Mouse (Mus musculus): ENCODE measurements around the gene Gcgr. TPM values are rescaled to one million over a fixed set of nuclear protein-coding genes. Genes with fewer than 3 reads are reported as not detected.

Gene Gcgr
- total RNA-seq (2014; rRNA removed) (not detected in 2 replicates), polyA plus RNA-seq (2015; fragmentation: Nextera tagmentation; extraction: Ambion mirVana) (0.09 and 0.22 TPM in 2 replicates)

DNA sequence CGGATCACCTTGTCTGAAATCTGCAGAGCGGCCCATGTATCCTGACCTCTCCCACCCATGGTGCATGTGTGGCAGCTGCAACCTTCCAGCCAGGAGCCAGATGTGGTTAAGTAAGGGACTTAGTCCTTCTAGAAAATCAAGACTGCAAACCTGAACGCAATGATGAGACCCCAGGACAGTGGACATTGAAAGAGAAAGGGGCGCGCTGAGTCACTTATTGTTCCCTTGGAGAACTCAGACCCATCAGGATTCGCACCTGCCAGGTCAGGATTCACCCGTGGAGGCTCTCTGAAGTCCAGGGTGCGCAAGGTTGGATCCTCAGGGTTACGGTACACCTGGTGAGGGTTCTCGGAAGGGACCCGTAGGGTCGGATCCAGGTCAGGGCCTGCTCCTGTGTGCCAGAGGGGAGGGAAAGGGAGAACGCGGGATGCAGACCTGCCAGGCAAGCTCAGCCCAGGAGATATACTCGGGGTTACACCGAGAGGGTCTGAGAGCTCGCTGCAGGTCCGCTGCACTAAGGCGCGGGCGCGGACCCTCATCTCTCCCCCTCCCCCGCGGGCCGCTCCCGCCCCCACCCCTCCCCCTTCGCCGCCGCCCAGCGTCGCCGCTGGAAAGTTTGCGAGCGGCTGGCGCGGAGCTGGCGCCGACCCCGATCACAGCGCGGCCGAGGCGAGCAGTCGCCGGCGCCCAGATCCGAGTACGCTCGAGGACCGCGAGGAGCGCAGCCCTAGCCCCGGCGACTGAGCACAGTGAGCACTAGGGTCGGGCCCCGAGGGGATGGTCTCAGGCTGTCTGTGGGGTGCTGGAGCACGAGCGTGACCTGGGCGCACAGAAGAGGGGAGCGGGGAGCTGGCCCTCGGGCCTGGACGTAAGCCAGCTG lies at the start of gene Gcgr:
Gcgr (plus strand) TSS at position 615 of the 880 bp plus-strand sequence.
- Histone ChIP-seq H3K27ac (ENCODE audit: low read depth, low read length) (no peak within 1 kb of the TSS), H3K4me3 (ENCODE audit: low read depth, low read length) (peak within 1 kb of the TSS; percentile 28), H3K4me2 (ENCODE audit: low read depth) (peak within 1 kb of the TSS; percentile 53), H3K4me1 (ENCODE audit: insufficient read depth) (no peaks in the 10 kb centered on the region), H3K36me3 (ENCODE audit: insufficient read depth) (no peaks in the 10 kb centered on the region), H3K9ac (peak within 1 kb of the TSS; percentile 35), H3K27me3 (ENCODE audit: insufficient read depth, low read length) (peaks cover 41% of the 10 kb centered on the region), H3K9me3 (ENCODE audit: low read length) (no peaks in the 10 kb centered on the region)
- TF ChIP-seq CTCF (IDR thresholded peaks at IDR 0.05; ENCODE audit: low read depth): no peak
- ATAC-seq (no peak), DNase-seq (no peak)
- WGBS: 7% methylated on average over 51 of the region's 62 CpGs

DNA sequence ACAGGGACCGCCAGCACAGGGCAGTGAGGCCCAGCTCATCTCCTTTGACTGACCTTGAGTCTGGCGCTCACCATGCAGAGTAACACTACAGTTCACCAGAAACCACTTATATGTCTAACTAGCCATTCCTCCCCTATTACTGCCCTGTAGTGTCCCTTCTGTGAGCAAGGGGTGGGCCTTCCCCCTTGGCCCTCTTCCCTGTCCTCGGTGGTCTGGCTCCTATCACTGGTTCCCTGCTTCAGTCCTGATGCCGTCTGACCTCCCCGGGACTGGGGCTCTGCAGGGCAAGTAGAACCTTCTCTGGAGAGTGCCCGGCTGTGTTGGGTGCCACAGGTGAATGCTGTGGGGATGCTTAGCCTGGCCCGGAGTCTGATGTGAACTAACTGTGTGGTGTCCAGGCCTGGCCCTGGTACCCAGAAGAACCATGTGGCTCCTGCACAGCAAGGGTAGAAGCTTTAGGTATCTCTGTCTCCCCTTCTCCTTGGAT lies 47.0 kb upstream of the Gcgr start:
- no peak for DNase-seq
- H3K27me3 ChIP-seq (ENCODE audit: insufficient read depth, low read length): no peaks in the 10 kb centered on the region
- peak overlapping the region; percentile 78; the same call in 1 of the 2 replicates for H3K4me2 ChIP-seq (ENCODE audit: low read depth)
- H3K36me3 ChIP-seq (ENCODE audit: insufficient read depth): peaks cover 65% of the 10 kb centered on the region
- peak overlapping the region; percentile 88 for H3K27ac ChIP-seq (ENCODE audit: low read depth, low read length)
- no peak for TF ChIP-seq CTCF (IDR thresholded peaks at IDR 0.05; ENCODE audit: low read depth)
- H3K9ac ChIP-seq: no peak overlapping the region
- H3K4me3 ChIP-seq (ENCODE audit: low read depth, low read length): no peak overlapping the region
- H3K9me3 ChIP-seq (ENCODE audit: low read length): no peaks in the 10 kb centered on the region
- ATAC-seq: no peak
- 0 out of 2 replicates have a peak, but pooled peaks cover 14% of the 10 kb centered on the region for H3K4me1 ChIP-seq (ENCODE audit: insufficient read depth)
- WGBS: 86% methylated on average over 7 of the region's 7 CpGs

DNA sequence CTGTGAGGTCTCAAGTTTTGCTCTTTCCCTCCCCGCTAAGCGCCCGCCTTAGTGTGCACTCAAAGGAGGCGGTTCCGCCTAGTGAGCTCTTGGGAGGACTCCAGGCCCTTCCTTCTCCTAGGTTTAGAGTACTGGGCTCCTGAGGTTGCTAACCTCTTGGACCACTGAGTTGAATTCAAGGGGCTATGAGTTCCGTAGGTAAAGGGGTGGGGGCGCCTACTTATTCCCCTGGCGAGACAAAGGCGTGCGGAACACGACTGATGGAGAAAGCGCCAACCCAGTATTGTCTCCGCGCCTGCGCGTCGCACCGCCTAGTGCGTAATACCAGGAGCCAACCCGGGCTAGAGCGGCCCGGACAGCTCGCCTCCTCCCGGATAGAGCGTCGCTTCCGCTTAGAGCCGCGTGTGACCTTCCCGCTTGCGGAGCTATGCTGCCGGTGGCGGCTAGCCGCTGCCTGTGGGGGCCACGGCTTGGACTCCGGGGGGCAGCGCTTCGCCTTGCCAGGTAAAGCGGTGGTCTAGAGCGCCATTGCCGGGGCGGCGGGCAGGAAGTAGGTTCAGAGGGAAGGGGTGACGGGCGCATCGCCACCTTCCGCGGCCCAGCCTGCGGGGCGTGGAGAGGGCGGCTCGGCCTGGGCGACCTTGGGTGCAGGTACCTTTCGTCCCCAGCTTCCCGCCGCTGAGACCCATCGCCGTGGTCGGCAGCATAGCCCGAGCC lies 46.1 kb upstream of the Gcgr start, which contains the start of gene Mrpl12:
Mrpl12 (plus strand) TSS at position 349 of the 717 bp plus-strand sequence.
- Histone ChIP-seq H3K36me3 (ENCODE audit: insufficient read depth) (peaks cover 63% of the 10 kb centered on the region), H3K4me3 (ENCODE audit: low read depth, low read length) (peak within 1 kb of the TSS; percentile 85), H3K27ac (ENCODE audit: low read depth, low read length) (peak within 1 kb of the TSS; percentile 88), H3K9ac (peak within 1 kb of the TSS; percentile 88), H3K9me3 (ENCODE audit: low read length) (no peaks in the 10 kb centered on the region), H3K4me2 (ENCODE audit: low read depth) (peak within 1 kb of the TSS; percentile 78), H3K4me1 (ENCODE audit: insufficient read depth) (0 out of 2 replicates have a peak, but pooled peaks cover 14% of the 10 kb centered on the region), H3K27me3 (ENCODE audit: insufficient read depth, low read length) (no peaks in the 10 kb centered on the region)
- under 1% methylated on average over 60 of the region's 60 CpGs for WGBS
- peak; percentile 99 for ATAC-seq
- 0 out of 2 replicates have a peak, but pooled peaks have one; percentile 7 for TF ChIP-seq CTCF (IDR thresholded peaks at IDR 0.05; ENCODE audit: low read depth)
- peak; percentile 98 for DNase-seq

DNA sequence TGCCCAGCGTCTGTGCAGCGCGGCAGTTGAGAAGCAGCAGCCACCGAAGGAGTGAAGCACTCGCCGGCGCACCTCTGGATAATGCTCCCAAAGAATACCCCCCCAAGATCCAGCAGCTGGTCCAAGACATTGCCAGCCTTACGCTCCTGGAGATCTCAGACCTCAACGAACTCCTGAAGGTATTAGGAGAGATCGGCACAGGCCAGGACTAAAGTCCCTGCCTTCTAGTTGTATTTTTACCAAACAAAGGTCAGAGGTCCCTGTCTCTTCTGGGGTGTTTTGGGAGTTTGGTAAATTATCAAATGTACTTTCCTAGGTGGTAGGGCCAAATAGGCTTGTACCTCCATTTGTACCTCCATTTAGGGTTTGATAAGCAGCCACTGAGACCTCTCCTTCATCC lies 45.2 kb upstream of the Gcgr start:
- TF ChIP-seq CTCF (IDR thresholded peaks at IDR 0.05; ENCODE audit: low read depth): no peak
- ATAC-seq (no peak), DNase-seq (no peak)
- Histone ChIP-seq H3K27ac (ENCODE audit: low read depth, low read length) (peak overlapping the region; percentile 88), H3K4me3 (ENCODE audit: low read depth, low read length) (peak overlapping the region; percentile 85), H3K9me3 (ENCODE audit: low read length) (no peaks in the 10 kb centered on the region), H3K4me1 (ENCODE audit: insufficient read depth) (0 out of 2 replicates have a peak, but pooled peaks cover 14% of the 10 kb centered on the region), H3K9ac (peak overlapping the region; percentile 88), H3K27me3 (ENCODE audit: insufficient read depth, low read length) (no peaks in the 10 kb centered on the region), H3K4me2 (ENCODE audit: low read depth) (peak overlapping the region; percentile 78), H3K36me3 (ENCODE audit: insufficient read depth) (peaks cover 63% of the 10 kb centered on the region)
- 10% methylated on average over 10 of the region's 10 CpGs for WGBS

DNA sequence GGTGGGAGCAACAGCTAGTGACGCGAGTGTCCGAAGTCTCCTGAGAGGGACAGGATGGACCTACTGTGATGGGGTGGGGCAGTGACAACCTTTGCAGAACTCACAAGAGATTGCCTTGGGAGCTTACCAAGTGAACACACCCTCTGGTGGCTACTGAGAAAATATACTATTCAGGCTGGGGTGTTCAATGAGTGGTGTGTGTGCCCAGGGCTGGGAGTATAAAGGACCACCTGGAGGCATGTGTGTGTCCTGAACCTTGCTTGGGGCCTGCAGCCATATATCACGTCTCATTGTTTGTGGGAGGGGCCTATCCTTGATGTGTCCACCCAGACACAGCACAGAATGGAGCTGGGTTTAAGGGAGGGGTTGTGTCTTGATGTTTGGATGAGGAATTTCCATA lies 42.0 kb upstream of the Gcgr start:
- Histone ChIP-seq H3K27ac (ENCODE audit: low read depth, low read length) (no peak overlapping the region), H3K9ac (no peak overlapping the region), H3K27me3 (ENCODE audit: insufficient read depth, low read length) (no peaks in the 10 kb centered on the region), H3K36me3 (ENCODE audit: insufficient read depth) (peaks cover 32% of the 10 kb centered on the region), H3K9me3 (ENCODE audit: low read length) (no peaks in the 10 kb centered on the region), H3K4me1 (ENCODE audit: insufficient read depth) (peaks cover 31% of the 10 kb centered on the region), H3K4me3 (ENCODE audit: low read depth, low read length) (no peak overlapping the region), H3K4me2 (ENCODE audit: low read depth) (no peak overlapping the region)
- 77% methylated on average over 4 of the region's 4 CpGs for WGBS
- DNase-seq: no peak
- no peak; the same call in 1 of the 2 replicates for TF ChIP-seq CTCF (IDR thresholded peaks at IDR 0.05; ENCODE audit: low read depth)
- ATAC-seq: no peak

DNA sequence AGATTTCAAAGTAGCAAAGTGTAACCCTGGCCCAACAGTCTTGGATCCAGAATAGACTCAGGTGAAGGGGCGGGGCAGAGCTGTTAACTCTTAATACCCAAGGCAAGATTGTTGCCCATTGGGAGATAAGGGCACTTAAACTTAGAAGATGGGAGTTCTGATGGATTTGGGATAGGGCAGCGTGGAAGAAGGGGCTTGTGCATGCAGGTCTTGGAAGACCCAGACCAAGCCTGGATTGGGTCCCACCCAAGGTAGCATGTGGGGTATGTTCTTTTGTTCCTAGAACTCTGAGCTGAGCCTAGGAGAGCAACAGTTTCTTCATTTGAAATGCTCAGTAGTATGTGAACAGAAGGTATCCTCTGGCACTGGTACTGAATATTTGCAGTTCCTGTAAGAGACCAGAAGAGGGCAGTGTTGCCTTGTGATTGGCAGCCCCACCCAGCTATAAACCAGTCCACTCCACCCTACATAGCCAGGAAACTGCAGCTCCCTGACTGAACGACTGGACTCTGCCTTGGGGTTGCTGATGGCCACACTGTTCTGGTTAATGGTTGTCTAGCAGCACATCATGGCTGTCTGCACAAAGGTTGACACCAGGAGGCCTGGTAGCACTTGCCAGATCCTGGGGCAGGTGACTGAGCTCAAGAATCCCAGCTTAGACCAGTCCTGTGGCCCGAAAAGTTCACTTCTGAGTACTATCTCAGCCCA lies 41.3 kb upstream of the Gcgr start:
- H3K4me3 ChIP-seq (ENCODE audit: low read depth, low read length): no peak overlapping the region
- peaks cover 25% of the 10 kb centered on the region for H3K4me1 ChIP-seq (ENCODE audit: insufficient read depth)
- H3K9me3 ChIP-seq (ENCODE audit: low read length): no peaks in the 10 kb centered on the region
- no peak overlapping the region for H3K4me2 ChIP-seq (ENCODE audit: low read depth)
- no peaks in the 10 kb centered on the region for H3K27me3 ChIP-seq (ENCODE audit: insufficient read depth, low read length)
- 57% methylated on average over 4 of the region's 4 CpGs for WGBS
- peaks cover 31% of the 10 kb centered on the region for H3K36me3 ChIP-seq (ENCODE audit: insufficient read depth)
- H3K27ac ChIP-seq (ENCODE audit: low read depth, low read length): 0 out of 2 replicates have a peak overlapping the region, but pooled peaks have one; percentile 17
- H3K9ac ChIP-seq: no peak overlapping the region
- peak; percentile 84 for DNase-seq
- peak; percentile 89 for TF ChIP-seq CTCF (IDR thresholded peaks at IDR 0.05; ENCODE audit: low read depth)
- peak; percentile 27 for ATAC-seq
